Mouse (Mus musculus) embryonic facial prominence, embryonic 12.5 days (tissue): ENCODE data around the gene Ghsr. TPM values are rescaled to one million over a fixed set of nuclear protein-coding genes. Genes with fewer than 3 reads are reported as not detected.
A peak's percentile ranks its signal among the peaks of the same experiment; 100 is the strongest.

Experiments
- ATAC-seq: fragments of 200-750 bp; cut with Nextera tagmentation; 2 replicates; pipeline ENCODE4 v1.8.0; 2017; ENCODE audit not compliant: insufficient number of reproducible peaks, insufficient read depth, low FRiP score, low TSS enrichment
- H3K27ac ChIP-seq: fragments of 300-500 bp; sonication (generic); 2 replicates; pipeline ENCODE4 v1.5.1; 2016; ENCODE audit warnings: mild to moderate bottlenecking
- H3K27me3 ChIP-seq: fragments of 300-500 bp; sonication (generic); 2 replicates; pipeline ENCODE4 v1.6.1; 2016; ENCODE audit warnings: mild to moderate bottlenecking, moderate library complexity
- H3K36me3 ChIP-seq: fragments of 300-500 bp; sonication (generic); 2 replicates; pipeline ENCODE4 v1.6.1; 2016; ENCODE audit warnings: mild to moderate bottlenecking
- H3K4me1 ChIP-seq: fragments of 300-500 bp; sonication (generic); 2 replicates; pipeline ENCODE4 v1.6.1; 2016
- H3K4me2 ChIP-seq: fragments of 300-500 bp; sonication (generic); replicated peaks from 2 replicates; pipeline ENCODE4 v1.6.1; 2016; ENCODE audit warnings: mild to moderate bottlenecking, moderate library complexity
- H3K4me3 ChIP-seq: fragments of 300-500 bp; sonication (generic); 2 replicates; pipeline ENCODE4 v1.5.1; 2016; ENCODE audit warnings: mild to moderate bottlenecking
- H3K9ac ChIP-seq: fragments of 300-500 bp; sonication (generic); 2 replicates; pipeline ENCODE4 v1.6.1; 2016; ENCODE audit warnings: mild to moderate bottlenecking, moderate library complexity
- H3K9me3 ChIP-seq: fragments of 300-500 bp; sonication (generic); 2 replicates; pipeline ENCODE4 v1.6.1; 2016; ENCODE audit warnings: mild to moderate bottlenecking, moderate library complexity
- WGBS: fragments of 180-500 bp; shearing (Covaris S2); methylation state at CpG from one replicate; pipeline ENCODE4 v1.1.7; 2016; 5-methylcytosine and 5-hydroxymethylcytosine counted together
- polyA plus RNA-seq: library from polyadenylated mRNA; unstranded; fragments of >200 nt; fragmentation: Nextera tagmentation; extraction: Ambion mirVana; gene quantifications from 2 replicates; pipeline ENCODE4 v1.2.1, GENCODE M21; 2016

Gene Ghsr
- not detected in 2 replicates for polyA plus RNA-seq

GRCm38 (mm10) chr3:27371276-27371621, at the start of gene Ghsr:
Gene Ghsr, plus strand, starts transcription at chr3:27371351.
- peaks cover 54% of the 10 kb centered on the region for H3K27me3 ChIP-seq
- H3K9ac ChIP-seq = no peak within 1 kb of the TSS
- peaks cover 10% of the 10 kb centered on the region for H3K4me1 ChIP-seq
- WGBS = 1% methylated on average over 19 of the region's 19 CpGs
- ATAC-seq = no peak
- no peak within 1 kb of the TSS for H3K27ac ChIP-seq
- H3K4me3 ChIP-seq = peak within 1 kb of the TSS; percentile 25
- H3K36me3 ChIP-seq = no peaks in the 10 kb centered on the region
- H3K9me3 ChIP-seq = no peaks in the 10 kb centered on the region
- peak within 1 kb of the TSS; percentile 46 for H3K4me2 ChIP-seq

GRCm38 (mm10) chr3:27322591-27322990, 48.6 kb upstream of the Ghsr start:
- no peak overlapping the region for H3K4me2 ChIP-seq
- no peak overlapping the region for H3K9ac ChIP-seq
- no peaks in the 10 kb centered on the region for H3K27me3 ChIP-seq
- H3K9me3 ChIP-seq = no peaks in the 10 kb centered on the region
- H3K27ac ChIP-seq = no peak overlapping the region
- WGBS = 84% methylated on average over 9 of the region's 9 CpGs
- no peak for ATAC-seq
- H3K4me3 ChIP-seq = no peak overlapping the region
- no peaks in the 10 kb centered on the region for H3K4me1 ChIP-seq
- H3K36me3 ChIP-seq = no peaks in the 10 kb centered on the region

DNA sequence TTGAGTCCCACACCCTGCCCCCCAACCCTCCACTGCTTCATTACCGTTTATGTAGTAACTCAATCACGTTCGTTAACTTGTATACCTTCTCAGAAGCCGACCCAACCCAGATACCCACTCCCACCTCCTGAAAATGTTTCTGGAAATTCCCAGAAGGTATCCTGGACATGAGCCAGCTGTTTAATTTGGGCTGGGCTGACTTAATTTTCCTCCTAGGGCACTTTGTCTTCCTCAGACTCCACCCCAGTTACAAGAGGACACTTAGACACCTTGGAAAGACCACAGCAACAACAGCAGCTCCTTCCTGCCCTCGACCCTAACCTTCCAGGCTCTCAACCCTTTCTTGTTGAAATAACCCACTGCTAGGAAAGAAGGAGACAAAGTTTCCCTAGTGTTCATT, 47.6 kb upstream of the Ghsr start:
- H3K36me3 ChIP-seq = no peaks in the 10 kb centered on the region
- no peak for ATAC-seq
- H3K4me3 ChIP-seq = no peak overlapping the region
- H3K9me3 ChIP-seq = no peaks in the 10 kb centered on the region
- H3K9ac ChIP-seq = no peak overlapping the region
- H3K27me3 ChIP-seq = no peaks in the 10 kb centered on the region
- no peak overlapping the region for H3K27ac ChIP-seq
- WGBS = 62% methylated on average over 5 of the region's 5 CpGs
- H3K4me2 ChIP-seq = no peak overlapping the region
- no peaks in the 10 kb centered on the region for H3K4me1 ChIP-seq

DNA sequence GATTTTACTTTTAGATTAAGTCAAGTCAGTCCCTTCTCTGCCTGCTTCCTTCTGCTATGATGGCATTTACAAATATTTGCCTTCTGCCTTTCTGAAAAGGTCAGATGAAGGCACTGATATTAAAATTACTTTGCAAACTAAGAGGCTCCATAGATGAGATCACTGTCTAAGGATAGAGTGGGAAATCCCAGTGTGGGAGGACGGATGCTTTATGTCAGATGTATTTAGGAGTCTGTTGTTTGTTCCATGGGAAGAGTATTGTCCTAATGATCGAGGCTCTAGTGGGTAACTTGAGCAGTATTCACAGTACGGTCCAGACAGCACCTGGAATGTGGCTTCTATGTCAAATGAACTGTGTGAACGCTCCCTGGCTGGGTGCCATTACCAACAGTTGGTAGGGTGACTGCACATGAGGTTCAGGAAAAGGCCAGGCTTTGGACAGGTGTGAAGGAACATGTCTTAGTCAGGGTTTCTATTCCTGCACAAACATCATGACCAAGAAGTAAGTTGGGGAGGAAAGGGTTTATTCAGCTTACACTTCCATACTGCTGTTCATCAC, 44.4 kb upstream of the Ghsr start:
- no peak for ATAC-seq
- H3K36me3 ChIP-seq = no peaks in the 10 kb centered on the region
- WGBS = 61% methylated on average over 4 of the region's 4 CpGs

GRCm38 (mm10) chr3:27330706-27331105, 40.4 kb upstream of the Ghsr start:
- no peaks in the 10 kb centered on the region for H3K4me1 ChIP-seq
- no peak overlapping the region for H3K9ac ChIP-seq
- H3K9me3 ChIP-seq = no peaks in the 10 kb centered on the region
- no peaks in the 10 kb centered on the region for H3K36me3 ChIP-seq
- no peak overlapping the region for H3K27ac ChIP-seq
- H3K27me3 ChIP-seq = no peaks in the 10 kb centered on the region
- H3K4me2 ChIP-seq = no peak overlapping the region
- H3K4me3 ChIP-seq = no peak overlapping the region
- no peak for ATAC-seq
- 93% methylated on average over 5 of the region's 5 CpGs for WGBS

More for the DNA sequence above, 44.4 kb upstream of the Ghsr start:
- no peak overlapping the region for H3K4me3 ChIP-seq
- no peak overlapping the region for H3K9ac ChIP-seq
- H3K27me3 ChIP-seq = no peaks in the 10 kb centered on the region
- H3K9me3 ChIP-seq = no peaks in the 10 kb centered on the region
- H3K27ac ChIP-seq = no peak overlapping the region
- no peaks in the 10 kb centered on the region for H3K4me1 ChIP-seq
- no peak overlapping the region for H3K4me2 ChIP-seq

GRCm38 (mm10) chr3:27338437-27338836, 32.7 kb upstream of the Ghsr start:
- H3K4me2 ChIP-seq = no peak overlapping the region
- WGBS = 29% methylated on average over 6 of the region's 6 CpGs
- ATAC-seq = no peak
- no peaks in the 10 kb centered on the region for H3K4me1 ChIP-seq
- H3K36me3 ChIP-seq = no peaks in the 10 kb centered on the region
- H3K9ac ChIP-seq = no peak overlapping the region
- H3K27me3 ChIP-seq = no peaks in the 10 kb centered on the region
- H3K9me3 ChIP-seq = no peaks in the 10 kb centered on the region
- H3K27ac ChIP-seq = no peak overlapping the region
- H3K4me3 ChIP-seq = no peak overlapping the region

GRCm38 (mm10) chr3:27338887-27339286, 32.3 kb upstream of the Ghsr start:
- no peak overlapping the region for H3K4me3 ChIP-seq
- no peak overlapping the region for H3K9ac ChIP-seq
- ATAC-seq = no peak
- no peak overlapping the region for H3K27ac ChIP-seq
- no peak overlapping the region for H3K4me2 ChIP-seq
- H3K27me3 ChIP-seq = no peaks in the 10 kb centered on the region
- no peaks in the 10 kb centered on the region for H3K4me1 ChIP-seq
- no peaks in the 10 kb centered on the region for H3K9me3 ChIP-seq
- H3K36me3 ChIP-seq = no peaks in the 10 kb centered on the region
- 53% methylated on average over 3 of the region's 3 CpGs for WGBS

DNA sequence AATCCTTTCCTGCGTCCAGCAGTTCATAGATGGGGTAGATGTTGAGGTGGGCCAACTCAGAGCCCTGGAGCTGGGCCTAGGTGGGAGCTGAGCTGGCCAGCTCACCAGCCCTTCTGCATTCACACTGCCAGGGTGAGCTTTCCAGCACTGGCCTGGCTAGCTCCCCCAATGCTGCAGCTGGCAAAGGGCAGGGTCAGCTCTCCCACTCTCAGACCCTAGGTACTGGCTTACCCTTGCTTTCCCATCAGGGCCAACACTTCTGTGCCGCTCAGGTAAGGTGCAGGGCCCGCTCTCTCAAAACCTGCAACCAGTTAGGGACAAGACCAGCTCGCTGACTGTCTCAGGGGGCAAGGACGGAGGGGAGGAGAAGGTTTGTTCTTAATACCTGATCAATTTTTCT, 30.4 kb upstream of the Ghsr start:
- H3K9ac ChIP-seq = no peak overlapping the region
- H3K9me3 ChIP-seq = no peaks in the 10 kb centered on the region
- no peak overlapping the region for H3K4me2 ChIP-seq
- H3K4me3 ChIP-seq = no peak overlapping the region
- ATAC-seq = no peak
- H3K4me1 ChIP-seq = no peaks in the 10 kb centered on the region
- no peak overlapping the region for H3K27ac ChIP-seq
- 89% methylated on average over 5 of the region's 5 CpGs for WGBS
- H3K27me3 ChIP-seq = no peaks in the 10 kb centered on the region
- no peaks in the 10 kb centered on the region for H3K36me3 ChIP-seq

DNA sequence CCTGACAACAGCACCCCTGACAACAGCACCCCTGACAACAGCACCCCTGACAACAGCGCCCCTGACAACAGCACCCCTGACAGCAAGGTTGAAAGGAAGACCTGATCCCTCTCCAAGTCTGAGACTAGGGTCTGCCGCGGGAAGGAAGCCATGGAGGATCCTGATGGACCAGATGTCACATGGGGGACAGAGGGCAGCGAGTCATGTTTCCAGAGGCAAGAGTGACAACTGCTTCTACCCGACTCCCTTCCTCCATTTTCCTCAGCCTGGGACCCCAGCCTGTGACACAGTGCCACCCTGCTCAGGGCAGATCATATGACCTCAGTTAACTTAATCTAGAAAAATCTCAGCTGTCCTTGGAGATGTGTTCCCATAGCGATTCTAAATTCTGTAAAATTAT, 28.7 kb upstream of the Ghsr start:
- Histone ChIP-seq H3K4me3 (no peak overlapping the region), H3K27ac (no peak overlapping the region), H3K9ac (no peak overlapping the region), H3K4me2 (no peak overlapping the region), H3K4me1 (no peaks in the 10 kb centered on the region), H3K9me3 (no peaks in the 10 kb centered on the region), H3K27me3 (no peaks in the 10 kb centered on the region), H3K36me3 (no peaks in the 10 kb centered on the region)
- ATAC-seq = no peak
- WGBS = 52% methylated on average over 6 of the region's 6 CpGs

DNA sequence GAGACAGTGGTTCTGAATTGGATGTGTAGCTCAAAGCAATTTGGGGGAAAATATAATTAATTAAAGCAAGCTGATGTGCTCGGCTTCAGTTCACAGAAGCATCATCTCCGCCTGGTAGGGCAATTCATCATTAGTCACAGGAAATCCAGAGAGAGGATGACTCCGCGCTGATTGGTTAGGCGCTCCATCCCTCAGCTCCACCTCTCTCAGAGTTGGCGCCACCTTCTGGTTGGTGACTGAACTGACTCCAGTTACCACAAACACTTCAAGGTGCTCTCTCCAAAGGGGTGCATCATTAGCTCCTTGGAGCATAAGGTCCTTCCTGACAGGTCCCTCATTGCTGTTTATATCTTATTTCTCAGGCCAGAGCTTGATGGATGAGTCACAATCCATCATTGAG, 25.6 kb upstream of the Ghsr start:
- no peaks in the 10 kb centered on the region for H3K36me3 ChIP-seq
- H3K9ac ChIP-seq = no peak overlapping the region
- no peak overlapping the region for H3K27ac ChIP-seq
- no peak for ATAC-seq
- WGBS = 46% methylated on average over 6 of the region's 6 CpGs
- H3K4me3 ChIP-seq = no peak overlapping the region
- no peak overlapping the region for H3K4me2 ChIP-seq
- no peaks in the 10 kb centered on the region for H3K4me1 ChIP-seq
- no peaks in the 10 kb centered on the region for H3K27me3 ChIP-seq
- no peaks in the 10 kb centered on the region for H3K9me3 ChIP-seq

DNA sequence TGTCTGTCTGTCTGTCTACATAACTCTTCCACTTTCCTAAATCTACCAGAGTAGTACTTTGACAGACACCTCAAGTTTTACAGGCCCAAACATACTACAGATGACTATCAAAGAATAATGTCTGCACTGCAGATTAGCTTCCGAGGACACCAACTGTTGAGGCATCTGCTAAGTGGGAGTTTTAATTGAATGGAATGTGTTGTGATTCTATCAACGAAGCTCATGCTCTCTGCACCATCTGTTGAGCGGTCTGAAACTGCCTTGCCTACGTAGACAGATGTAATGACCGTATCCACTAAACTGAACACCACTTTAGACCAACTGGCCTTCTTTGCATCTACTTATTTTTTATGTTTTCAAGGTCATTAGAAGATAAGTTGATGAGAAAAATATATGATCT, 22.7 kb upstream of the Ghsr start:
- no peak overlapping the region for H3K4me2 ChIP-seq
- H3K36me3 ChIP-seq = no peaks in the 10 kb centered on the region
- no peak for ATAC-seq
- no peak overlapping the region for H3K27ac ChIP-seq
- H3K9me3 ChIP-seq = no peaks in the 10 kb centered on the region
- H3K4me1 ChIP-seq = no peaks in the 10 kb centered on the region
- no peaks in the 10 kb centered on the region for H3K27me3 ChIP-seq
- 72% methylated on average over 5 of the region's 5 CpGs for WGBS
- no peak overlapping the region for H3K9ac ChIP-seq
- no peak overlapping the region for H3K4me3 ChIP-seq

GRCm38 (mm10) chr3:27351105-27351504, 20.0 kb upstream of the Ghsr start:
- Histone ChIP-seq H3K4me3 (no peak overlapping the region), H3K36me3 (no peaks in the 10 kb centered on the region), H3K4me1 (no peaks in the 10 kb centered on the region), H3K27ac (no peak overlapping the region), H3K9me3 (no peaks in the 10 kb centered on the region), H3K4me2 (no peak overlapping the region), H3K27me3 (no peaks in the 10 kb centered on the region), H3K9ac (no peak overlapping the region)
- WGBS = 87% methylated on average over 9 of the region's 9 CpGs
- ATAC-seq = no peak
